Mouse (Mus musculus) erythroblast, embryonic 14.5 days (primary cell): ENCODE results near the gene Inpp4a.

Source experiments
- GATA1 ChIP-seq: IDR thresholded peaks from 2 replicates; pipeline ENCODE4 v1.6.1; 2012; ENCODE audit warnings: low read length, inconsistent platforms, mixed read lengths
- TAL1 ChIP-seq: IDR thresholded peaks from 3 replicates; pipeline ENCODE4 v1.6.1; 2012; ENCODE audit warnings: low read length, inconsistent platforms, mixed read lengths

DNA sequence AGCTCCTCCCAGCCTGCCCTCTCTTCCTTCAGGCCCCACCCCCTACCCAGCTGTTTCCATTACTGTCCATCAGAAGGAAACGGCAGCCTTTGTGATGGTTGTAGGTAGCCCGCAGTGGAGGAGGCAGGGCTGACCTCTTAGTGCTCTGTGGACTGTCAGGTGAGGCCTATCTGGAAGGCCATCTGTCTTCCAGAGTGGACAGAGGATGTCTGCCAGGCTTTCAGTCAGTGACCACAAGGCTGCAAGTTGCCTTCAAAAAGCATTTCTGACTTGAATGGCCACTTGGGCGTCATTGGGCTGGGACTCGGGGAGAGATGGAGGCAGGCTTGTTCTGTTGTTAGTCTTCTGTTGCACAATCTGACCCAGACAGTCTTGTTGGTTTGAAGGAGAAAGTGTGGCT, 79.9 kb downstream of the Inpp4a start:
- no peak for TF ChIP-seq TAL1
- no peak for TF ChIP-seq GATA1
